Mouse (Mus musculus) bone marrow, adult 2 months (tissue): ENCODE measurements around the gene Ifnlr1.

Source experiments
- CTCF ChIP-seq: fragments of 200-500 bp; IDR thresholded peaks from 2 replicates; pipeline ENCODE4 v1.5.1; 2011; ENCODE audit warnings: low read length, control low read depth; ENCODE audit not compliant: control insufficient read depth, insufficient read depth
- POLR2A ChIP-seq: fragments of 200-500 bp; IDR thresholded peaks from 2 replicates; pipeline ENCODE4 v1.6.1; 2011; ENCODE audit warnings: low read depth, mild to moderate bottlenecking, control low read depth, low read length, borderline replicate concordance; ENCODE audit not compliant: control insufficient read depth

DNA sequence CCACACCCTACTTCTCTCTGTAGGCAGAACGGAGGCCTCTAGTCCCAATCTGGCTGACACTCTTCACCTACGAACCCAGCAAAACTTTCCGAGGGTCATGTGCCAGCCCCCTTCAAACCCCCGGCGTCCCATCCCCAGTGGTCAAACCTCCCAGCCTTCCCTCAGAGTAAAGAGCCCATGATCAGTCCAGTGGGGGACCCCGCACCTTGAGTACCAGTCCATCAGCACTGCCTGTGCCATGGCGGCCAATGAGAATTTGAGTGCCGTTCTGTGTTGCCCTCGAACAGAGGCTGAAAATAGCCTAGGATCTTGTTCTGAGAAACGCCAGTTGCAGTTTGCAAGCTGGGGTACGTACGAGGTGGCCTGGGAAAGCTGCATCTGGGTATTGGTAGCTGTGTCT lies 27.2 kb upstream of the Ifnlr1 start:
- TF ChIP-seq CTCF (no peak), POLR2A (no peak)
